Mouse (Mus musculus): Measurements from ENCODE around the gene Faim. TPM values are rescaled to one million over a fixed set of nuclear protein-coding genes. Genes with fewer than 3 reads are reported as not detected.

Gene Faim
- 4.2 and 7.2 TPM in 2 replicates for total RNA-seq (2015; ENCODE audit: low replicate concordance)
- 3.3 and 10.4 TPM in 2 replicates for total RNA-seq (2017; ENCODE audit: low replicate concordance)

GRCm38 (mm10) chr9:98985800-98986475 is at the start of gene Faim:
Gene Faim (plus strand): TSS chr9:98986373.
- ATAC-seq (replicated peaks; ENCODE audit: low FRiP score, poor library complexity, severe bottlenecking) = peak; percentile 98

- no peak for ATAC-seq (replicated peaks; ENCODE audit: low FRiP score, poor library complexity, severe bottlenecking)
Measured at GRCm38 (mm10) chr9:98939290-98939689, 46.9 kb upstream of the Faim start.

- ATAC-seq (replicated peaks; ENCODE audit: low FRiP score, poor library complexity, severe bottlenecking) = no peak
Measured at GRCm38 (mm10) chr9:98952171-98953050, 33.8 kb upstream of the Faim start.

GRCm38 (mm10) chr9:98953291-98953690 is 32.9 kb upstream of the Faim start:
- ATAC-seq (replicated peaks; ENCODE audit: low FRiP score, poor library complexity, severe bottlenecking) = no peak

- no peak for ATAC-seq (replicated peaks; ENCODE audit: low FRiP score, poor library complexity, severe bottlenecking)
Measured at GRCm38 (mm10) chr9:98953830-98954229, 32.3 kb upstream of the Faim start.

- ATAC-seq (replicated peaks; ENCODE audit: low FRiP score, poor library complexity, severe bottlenecking) = no peak
Measured at GRCm38 (mm10) chr9:98954391-98955102, 31.6 kb upstream of the Faim start.

- no peak for ATAC-seq (replicated peaks; ENCODE audit: low FRiP score, poor library complexity, severe bottlenecking)
Measured at GRCm38 (mm10) chr9:98955103-98955715, 31.0 kb upstream of the Faim start, which contains the start of gene Foxl2. Gene Foxl2 (plus strand): TSS chr9:98955288.

- ATAC-seq (replicated peaks; ENCODE audit: low FRiP score, poor library complexity, severe bottlenecking) = no peak
Measured at GRCm38 (mm10) chr9:98955716-98956224, 30.4 kb upstream of the Faim start.

- no peak for ATAC-seq (replicated peaks; ENCODE audit: low FRiP score, poor library complexity, severe bottlenecking)
Measured at GRCm38 (mm10) chr9:98956591-98957381, 29.4 kb upstream of the Faim start.

GRCm38 (mm10) chr9:98957751-98958351 is 28.3 kb upstream of the Faim start:
- no peak for ATAC-seq (replicated peaks; ENCODE audit: low FRiP score, poor library complexity, severe bottlenecking)

- ATAC-seq (replicated peaks; ENCODE audit: low FRiP score, poor library complexity, severe bottlenecking) = no peak
Measured at GRCm38 (mm10) chr9:98958628-98959027, 27.5 kb upstream of the Faim start.

GRCm38 (mm10) chr9:98959851-98960250 is 26.3 kb upstream of the Faim start:
- ATAC-seq (replicated peaks; ENCODE audit: low FRiP score, poor library complexity, severe bottlenecking) = no peak

- no peak for ATAC-seq (replicated peaks; ENCODE audit: low FRiP score, poor library complexity, severe bottlenecking)
Measured at GRCm38 (mm10) chr9:98960348-98960747, 25.8 kb upstream of the Faim start.

GRCm38 (mm10) chr9:98961591-98962477 is 24.3 kb upstream of the Faim start:
- no peak for ATAC-seq (replicated peaks; ENCODE audit: low FRiP score, poor library complexity, severe bottlenecking)

GRCm38 (mm10) chr9:98962478-98963142 is 23.6 kb upstream of the Faim start:
- no peak for ATAC-seq (replicated peaks; ENCODE audit: low FRiP score, poor library complexity, severe bottlenecking)

GRCm38 (mm10) chr9:98963661-98964060 is 22.5 kb upstream of the Faim start:
- ATAC-seq (replicated peaks; ENCODE audit: low FRiP score, poor library complexity, severe bottlenecking) = no peak

- ATAC-seq (replicated peaks; ENCODE audit: low FRiP score, poor library complexity, severe bottlenecking) = no peak
Measured at GRCm38 (mm10) chr9:98965084-98965483, 21.1 kb upstream of the Faim start.
